Mouse (Mus musculus): ENCODE measurements around the gene Svep1.
A peak's percentile ranks its signal among the peaks of the same experiment; 100 is the strongest.

The Svep1 gene

GRCm38 (mm10) chr4:58206115-58206945 is at the start of gene Svep1:
Gene Svep1, minus strand, starts transcription at chr4:58206859.
- DNase-seq (ENCODE audit: low spot score) = peak; percentile 56

GRCm38 (mm10) chr4:58253410-58253809 is 46.8 kb upstream of the Svep1 start:
- DNase-seq (ENCODE audit: low spot score) = peak; percentile 86

GRCm38 (mm10) chr4:58252381-58252780 is 45.7 kb upstream of the Svep1 start:
- DNase-seq (ENCODE audit: low spot score) = no peak

GRCm38 (mm10) chr4:58245544-58245943 is 38.9 kb upstream of the Svep1 start:
- no peak for DNase-seq (ENCODE audit: low spot score)

- peak; percentile 57 for DNase-seq (ENCODE audit: low spot score)
Measured at GRCm38 (mm10) chr4:58240416-58240815, 33.8 kb upstream of the Svep1 start.

- no peak for DNase-seq (ENCODE audit: low spot score)
Measured at GRCm38 (mm10) chr4:58235828-58236227, 29.2 kb upstream of the Svep1 start.

GRCm38 (mm10) chr4:58223499-58223898 is 16.8 kb upstream of the Svep1 start:
- DNase-seq (ENCODE audit: low spot score) = no peak

- no peak for DNase-seq (ENCODE audit: low spot score)
Measured at GRCm38 (mm10) chr4:58211374-58211773, 4.7 kb upstream of the Svep1 start.

GRCm38 (mm10) chr4:58210557-58211090 is 4.0 kb upstream of the Svep1 start:
- DNase-seq (ENCODE audit: low spot score) = peak; percentile 17

GRCm38 (mm10) chr4:58205750-58206114 is 927 bp downstream of the Svep1 start:
- DNase-seq (ENCODE audit: low spot score) = no peak

GRCm38 (mm10) chr4:58201703-58202102 is 5.0 kb downstream of the Svep1 start:
- no peak for DNase-seq (ENCODE audit: low spot score)

- DNase-seq (ENCODE audit: low spot score) = peak; percentile 69
Measured at GRCm38 (mm10) chr4:58200826-58201225, 5.8 kb downstream of the Svep1 start.

GRCm38 (mm10) chr4:58197230-58197629 is 9.4 kb downstream of the Svep1 start:
- DNase-seq (ENCODE audit: low spot score) = no peak

GRCm38 (mm10) chr4:58196795-58197194 is 9.9 kb downstream of the Svep1 start:
- peak; percentile 71 for DNase-seq (ENCODE audit: low spot score)

GRCm38 (mm10) chr4:58195936-58196335 is 10.7 kb downstream of the Svep1 start:
- DNase-seq (ENCODE audit: low spot score) = peak; percentile 58

- no peak for DNase-seq (ENCODE audit: low spot score)
Measured at GRCm38 (mm10) chr4:58189281-58189680, 17.4 kb downstream of the Svep1 start.

- DNase-seq (ENCODE audit: low spot score) = no peak
Measured at GRCm38 (mm10) chr4:58185401-58185800, 21.3 kb downstream of the Svep1 start.

GRCm38 (mm10) chr4:58184681-58185341 is 21.8 kb downstream of the Svep1 start:
- DNase-seq (ENCODE audit: low spot score) = peak; percentile 19

- DNase-seq (ENCODE audit: low spot score) = no peak
Measured at GRCm38 (mm10) chr4:58183897-58184296, 22.8 kb downstream of the Svep1 start.

GRCm38 (mm10) chr4:58178489-58178888 is 28.2 kb downstream of the Svep1 start:
- DNase-seq (ENCODE audit: low spot score) = no peak

- no peak for DNase-seq (ENCODE audit: low spot score)
Measured at GRCm38 (mm10) chr4:58177256-58177655, 29.4 kb downstream of the Svep1 start.

GRCm38 (mm10) chr4:58174435-58174987 is 32.1 kb downstream of the Svep1 start:
- DNase-seq (ENCODE audit: low spot score) = no peak

- no peak for DNase-seq (ENCODE audit: low spot score)
Measured at GRCm38 (mm10) chr4:58173401-58173800, 33.3 kb downstream of the Svep1 start.

Measured in adipocyte (in vitro differentiated cells).